Mouse (Mus musculus) brain, embryonic 14.5 days (tissue): ENCODE results near the gene Fras1.

ENCODE experiments used
- CTCF ChIP-seq: fragments of 200-500 bp; IDR thresholded peaks from 2 replicates; pipeline ENCODE4 v1.5.1; 2012; ENCODE audit warnings: inconsistent platforms, mild to moderate bottlenecking, moderate library complexity, borderline replicate concordance; ENCODE audit not compliant: insufficient read depth, insufficient read length; ENCODE audit errors: extremely low read depth
- POLR2A ChIP-seq: fragments of 200-500 bp; IDR thresholded peaks from 2 replicates; pipeline ENCODE4 v1.6.1; 2012; ENCODE audit warnings: mild to moderate bottlenecking, inconsistent platforms, borderline replicate concordance; ENCODE audit not compliant: poor library complexity, insufficient read depth, insufficient read length, severe bottlenecking; ENCODE audit errors: extremely low read depth

DNA sequence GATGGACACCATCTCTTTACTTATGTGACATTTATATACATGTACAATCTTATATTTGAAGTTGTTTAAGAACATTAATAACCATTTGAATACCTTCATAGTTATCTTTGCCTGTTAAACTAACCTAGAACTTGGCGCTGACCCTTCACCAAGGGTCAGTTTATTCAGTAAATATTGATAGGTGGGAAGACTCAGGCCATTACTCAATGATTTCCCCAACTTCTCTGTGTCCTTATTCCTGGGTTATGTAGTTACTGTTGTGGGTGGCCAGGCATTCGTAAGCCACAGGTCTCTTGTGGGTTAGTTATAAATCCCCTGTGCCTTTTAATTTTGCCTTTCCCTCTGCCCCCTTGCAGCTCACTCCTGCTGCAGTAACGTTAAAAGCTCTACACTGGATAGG lies 162.8 kb downstream of the Fras1 start:
- TF ChIP-seq CTCF (no peak), POLR2A (no peak)
